Mouse (Mus musculus) liver, embryonic 14.5 days (tissue): ENCODE data around the gene Bcl7a. TPM values are rescaled to one million over a fixed set of nuclear protein-coding genes. Genes with fewer than 3 reads are reported as not detected.

Experiments used
- ATAC-seq: fragments of 200-750 bp; cut with Nextera tagmentation; 2 replicates; pipeline ENCODE4 v1.8.0; 2017; ENCODE audit warnings: moderate number of reproducible peaks, mild to moderate bottlenecking, moderate library complexity; ENCODE audit not compliant: insufficient read depth
- DNase-seq, 3 experiments: peaks; one replicate each; pipeline ENCODE4 v3.0.0-alpha.2; 2012 to 2013; ENCODE audit warnings: low read depth in 3 of 3, low spot score in 3 of 3
- H3K27ac ChIP-seq: fragments of 300-500 bp; sonication (generic); 2 replicates; pipeline ENCODE4 v1.5.1; 2014; ENCODE audit warnings: moderate library complexity, mild to moderate bottlenecking, control low read depth, inconsistent platforms
- H3K27me3 ChIP-seq: fragments of 300-500 bp; sonication (generic); 2 replicates; pipeline ENCODE4 v1.6.1; 2014; ENCODE audit warnings: mild to moderate bottlenecking, low read length, moderate library complexity; ENCODE audit not compliant: control insufficient read depth, insufficient read depth
- H3K36me3 ChIP-seq: fragments of 300-500 bp; sonication (generic); replicated peaks from 2 replicates; pipeline ENCODE4 v1.6.1; 2014; ENCODE audit warnings: low read depth; ENCODE audit not compliant: control insufficient read depth, insufficient read depth
- H3K4me1 ChIP-seq, 2 experiments: fragments of 200-500 bp in 1 of 2; fragments of 300-500 bp in 1 of 2; sonication (generic) in 1 of 2; replicated peaks; 2 replicates each; pipeline ENCODE4 v1.6.1; 2012 to 2014; ENCODE audit warnings: antibody characterized with exemption in 1 of 2, inconsistent platforms in 1 of 2, low read length in 1 of 2; ENCODE audit not compliant: control insufficient read depth in 2 of 2, insufficient read depth in 2 of 2
- H3K4me2 ChIP-seq: fragments of 300-500 bp; sonication (generic); 2 replicates; pipeline ENCODE4 v1.6.1; 2014; ENCODE audit warnings: low read depth, mild to moderate bottlenecking, control low read depth, moderate library complexity
- H3K4me3 ChIP-seq, 2 experiments: fragments of 200-500 bp in 1 of 2; fragments of 300-500 bp in 1 of 2; sonication (generic) in 1 of 2; 2 replicates each; pipeline ENCODE4 v1.5.1; 2012 to 2014; ENCODE audit warnings: low read depth in 2 of 2, low read length in 2 of 2, mild to moderate bottlenecking in 2 of 2, control low read depth in 1 of 2, inconsistent platforms in 1 of 2, moderate library complexity in 1 of 2; ENCODE audit not compliant: insufficient read depth in 1 of 2
- H3K9ac ChIP-seq: fragments of 300-500 bp; sonication (generic); replicated peaks from 2 replicates; pipeline ENCODE4 v1.6.1; 2014; ENCODE audit warnings: mild to moderate bottlenecking, control low read depth, moderate library complexity
- H3K9me3 ChIP-seq: fragments of 300-500 bp; sonication (generic); 2 replicates; pipeline ENCODE4 v1.6.1; 2016; ENCODE audit warnings: low read length, mixed read lengths; ENCODE audit not compliant: control insufficient read depth
- CTCF ChIP-seq: IDR thresholded peaks from 2 replicates; pipeline ENCODE4 v1.5.1; 2016; ENCODE audit warnings: antibody characterized with exemption, low read depth, control low read depth
- EP300 ChIP-seq: IDR thresholded peaks from 2 replicates; pipeline ENCODE4 v1.6.1; 2016; ENCODE audit warnings: antibody characterized with exemption, low read depth
- WGBS: fragments of 180-500 bp; shearing (Covaris S2); extraction: QIAGEN DNeasy Blood & Tissue Kit; methylation state at CpG from one replicate; pipeline ENCODE4 v1.1.7; 2014; ENCODE audit not compliant: insufficient replicate concordance; 5-methylcytosine and 5-hydroxymethylcytosine counted together
- polyA plus RNA-seq, 2 experiments: library from polyadenylated mRNA; depleted of rRNA in 1 of 2; stranded (reverse) in 1 of 2; unstranded in 1 of 2; fragments of >200 nt; fragmentation: Nextera tagmentation in 1 of 2; extraction: Ambion mirVana in 1 of 2; gene quantifications; 2 replicates each; pipeline versions ENCODE4 v1.2.1 to v1.2.3; 2012 to 2014

Gene Bcl7a
- polyA plus RNA-seq (2012; rRNA removed) (5.0 and 5.6 TPM in 2 replicates), polyA plus RNA-seq (2014; fragmentation: Nextera tagmentation; extraction: Ambion mirVana) (4.6 and 4.9 TPM in 2 replicates)

DNA sequence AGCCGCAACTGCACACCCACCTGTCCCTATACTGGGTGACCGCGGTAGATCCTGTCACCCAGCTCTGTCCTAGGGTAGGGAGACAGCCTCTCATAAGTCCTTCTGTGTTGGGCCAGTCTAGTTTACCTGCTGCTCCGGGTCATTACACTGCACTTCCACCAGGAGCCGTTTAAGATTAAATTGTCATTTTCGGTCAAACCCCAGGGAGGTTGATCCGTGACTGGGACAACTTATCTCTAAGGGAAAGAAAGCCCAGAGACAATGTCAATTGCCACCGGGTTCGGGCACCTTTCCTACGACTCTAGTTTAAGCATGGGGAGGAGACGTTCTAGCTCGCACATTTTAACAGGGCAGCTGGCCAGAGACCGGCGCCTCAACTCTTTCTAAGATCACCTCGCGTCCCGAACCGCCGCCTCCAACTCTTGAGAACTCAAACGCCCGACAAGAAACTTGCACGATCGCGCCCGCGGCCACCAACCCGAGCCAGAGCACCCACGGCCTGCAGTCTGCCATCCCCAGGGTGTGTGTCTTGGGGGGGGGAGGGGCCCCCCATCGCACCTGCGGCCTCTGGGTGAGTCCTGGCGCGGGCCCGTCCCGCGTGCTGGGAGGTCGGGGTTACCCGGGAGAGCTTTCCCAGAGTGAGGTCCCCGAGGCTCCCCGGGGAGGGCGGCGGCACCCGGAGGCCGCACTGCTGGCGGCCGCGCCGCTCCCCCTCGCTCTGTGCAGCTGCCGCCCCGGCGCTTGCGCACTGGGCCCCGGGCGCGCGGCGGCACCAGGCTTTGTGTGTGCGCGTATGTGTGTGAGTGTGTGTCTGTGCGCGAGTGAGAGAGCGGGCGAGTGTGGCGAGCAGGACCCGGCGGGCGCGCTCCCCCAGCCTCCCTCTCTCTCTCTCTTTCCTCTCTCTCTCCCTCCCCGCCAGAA is at the start of gene Bcl7a:
Gene Bcl7a, plus strand, starts transcription at position 128 of the 921 bp plus-strand sequence.
- peak within 1 kb of the TSS; percentile 82 for H3K9ac ChIP-seq
- H3K4me3 ChIP-seq = peak within 1 kb of the TSS; percentile 84 to 88
- TF ChIP-seq EP300 (no peak), CTCF (peak; percentile 45)
- H3K4me1 ChIP-seq = peaks cover 7 to 10% of the 10 kb centered on the region in 2 experiments; a peak in 2 of 4 replicates
- H3K9me3 ChIP-seq = no peaks in the 10 kb centered on the region
- H3K4me2 ChIP-seq = peak within 1 kb of the TSS; percentile 81
- ATAC-seq = peak; percentile 82
- WGBS = 1% methylated on average over 65 of the region's 69 CpGs
- peak within 1 kb of the TSS; percentile 67 for H3K27ac ChIP-seq
- no peaks in the 10 kb centered on the region for H3K27me3 ChIP-seq
- DNase-seq = peak; percentile 60 to 68 (median 60)
- H3K36me3 ChIP-seq = no peaks in the 10 kb centered on the region

DNA sequence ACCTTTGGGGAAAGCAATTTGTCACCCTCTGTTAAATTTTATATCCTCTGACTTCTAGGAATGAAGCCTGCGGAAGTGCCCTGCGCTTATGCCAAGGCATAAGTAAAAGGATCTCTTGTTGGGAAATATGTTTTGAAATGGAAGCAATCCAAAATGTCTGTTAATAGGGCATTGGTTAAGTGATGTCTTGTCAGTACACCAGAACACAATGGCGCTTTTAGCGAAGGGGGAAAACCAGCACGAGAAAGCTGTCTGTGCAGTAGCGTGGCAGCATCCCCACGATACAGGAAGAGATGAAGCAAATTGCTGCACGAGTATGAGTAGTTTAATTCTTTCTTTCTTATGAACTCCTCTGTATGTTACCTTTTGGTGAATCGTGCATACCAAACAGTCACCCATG is 49.0 kb upstream of the Bcl7a start:
- ATAC-seq (no peak), DNase-seq (no peak)
- Histone ChIP-seq H3K4me3 (no peak overlapping the region), H3K4me2 (no peak overlapping the region), H3K4me1 (no peaks in the 10 kb centered on the region), H3K9me3 (no peaks in the 10 kb centered on the region), H3K9ac (no peak overlapping the region), H3K27me3 (no peaks in the 10 kb centered on the region), H3K27ac (no peak overlapping the region), H3K36me3 (no peaks in the 10 kb centered on the region)
- 71% methylated on average over 9 of the region's 9 CpGs for WGBS
- TF ChIP-seq EP300 (no peak), CTCF (no peak)

DNA sequence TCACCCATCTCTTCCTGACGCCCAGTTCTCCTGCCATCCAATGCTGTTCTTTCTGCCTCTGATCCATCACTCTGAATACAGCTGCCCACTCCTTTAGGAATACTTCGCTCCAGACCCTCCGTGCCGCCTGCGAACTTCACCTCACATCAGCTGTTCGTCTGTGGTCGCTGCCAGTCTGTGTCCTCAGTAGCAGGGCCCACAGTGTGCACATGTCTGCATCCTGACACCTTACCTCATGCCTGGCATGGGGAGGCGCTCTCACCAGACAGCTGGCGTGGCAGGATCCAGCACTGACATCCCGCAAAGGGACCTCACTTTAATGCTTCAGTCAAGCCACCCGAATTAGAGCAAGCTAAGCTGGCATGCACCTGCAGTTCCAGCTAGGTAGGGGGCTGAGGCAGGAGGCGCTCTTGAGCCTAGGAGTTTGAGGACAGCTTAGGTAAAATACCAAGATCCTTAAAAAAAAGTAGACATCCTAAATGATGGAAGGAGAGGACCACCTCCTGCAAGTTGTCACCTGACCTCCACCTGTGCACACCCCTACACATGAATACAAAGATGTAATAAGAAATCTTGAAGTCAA is 47.3 kb upstream of the Bcl7a start:
- no peaks in the 10 kb centered on the region for H3K36me3 ChIP-seq
- no peak overlapping the region for H3K4me2 ChIP-seq
- H3K9me3 ChIP-seq = no peaks in the 10 kb centered on the region
- no peak for ATAC-seq
- WGBS = 56% methylated on average over 12 of the region's 12 CpGs
- no peak overlapping the region for H3K4me3 ChIP-seq
- H3K4me1 ChIP-seq = no peaks in the 10 kb centered on the region
- no peak for DNase-seq
- H3K27me3 ChIP-seq = no peaks in the 10 kb centered on the region
- H3K9ac ChIP-seq = no peak overlapping the region
- peak; percentile 47 for TF ChIP-seq CTCF
- TF ChIP-seq EP300 = no peak
- no peak overlapping the region for H3K27ac ChIP-seq

DNA sequence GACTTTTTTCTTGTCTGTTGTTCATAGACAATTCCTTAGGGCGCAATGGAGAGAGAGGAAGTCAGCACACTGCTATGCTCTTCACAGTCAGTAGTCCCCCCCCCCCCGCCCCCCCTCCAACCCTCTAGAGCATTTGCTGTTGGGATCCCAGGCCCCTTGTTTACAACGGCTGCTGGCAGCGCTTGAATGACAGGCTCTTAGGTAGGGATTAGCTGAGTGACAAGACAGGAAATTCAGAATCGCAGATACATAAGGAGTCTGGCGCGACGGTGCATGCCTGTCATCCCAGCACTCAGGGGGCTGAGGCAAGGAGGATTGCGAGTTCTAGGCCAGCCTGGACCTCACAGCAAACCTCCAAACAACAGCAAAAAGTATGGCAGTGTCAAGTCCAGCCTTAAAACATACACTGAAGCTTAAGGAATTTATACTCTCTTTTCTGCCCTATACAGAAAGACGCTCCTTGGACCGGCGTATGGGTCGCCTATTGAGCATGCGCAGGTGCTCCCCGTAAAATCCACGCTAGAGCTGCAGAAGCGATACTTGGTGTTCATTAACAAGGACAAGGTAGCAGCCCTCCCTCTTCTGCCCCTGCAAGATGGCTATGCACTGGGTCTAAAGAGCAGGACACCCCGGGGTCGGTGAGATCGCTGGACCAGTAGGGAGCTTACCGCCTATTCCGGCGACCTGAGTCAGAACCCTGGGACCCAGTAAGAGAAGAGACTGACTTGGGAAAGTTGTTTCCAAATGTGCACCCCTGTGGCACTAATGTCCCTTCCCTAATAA is 46.5 kb upstream of the Bcl7a start:
- Histone ChIP-seq H3K4me1 (no peaks in the 10 kb centered on the region), H3K4me3 (no peak overlapping the region), H3K9ac (no peak overlapping the region), H3K27me3 (no peaks in the 10 kb centered on the region), H3K4me2 (no peak overlapping the region), H3K9me3 (no peaks in the 10 kb centered on the region), H3K36me3 (no peaks in the 10 kb centered on the region), H3K27ac (no peak overlapping the region)
- no peak for TF ChIP-seq CTCF
- TF ChIP-seq EP300 = no peak
- WGBS = 58% methylated on average over 23 of the region's 23 CpGs
- DNase-seq = no peak
- ATAC-seq = no peak

DNA sequence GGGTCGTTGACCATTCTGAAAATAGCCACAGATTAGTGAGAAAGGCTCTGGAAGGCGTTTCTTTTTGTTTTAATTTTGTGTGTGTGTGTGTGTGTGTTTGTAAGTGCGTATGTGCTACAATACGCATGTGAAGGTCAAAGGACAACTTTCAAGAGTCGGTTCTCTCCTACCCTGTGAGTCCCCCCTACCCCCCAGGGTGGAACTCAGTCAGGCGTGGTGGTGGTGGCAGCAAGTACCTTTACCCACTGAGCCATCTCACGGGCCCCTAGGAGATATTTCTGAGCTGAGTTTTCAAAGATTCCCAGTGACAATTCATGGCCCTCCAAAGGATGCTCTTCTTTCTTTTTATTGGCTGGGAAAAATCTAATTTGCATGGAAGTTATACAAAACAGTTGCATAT is 45.8 kb upstream of the Bcl7a start:
- Histone ChIP-seq H3K27ac (no peak overlapping the region), H3K4me3 (no peak overlapping the region), H3K4me2 (no peak overlapping the region), H3K4me1 (no peaks in the 10 kb centered on the region), H3K27me3 (no peaks in the 10 kb centered on the region), H3K9me3 (no peaks in the 10 kb centered on the region), H3K36me3 (no peaks in the 10 kb centered on the region), H3K9ac (no peak overlapping the region)
- 63% methylated on average over 7 of the region's 7 CpGs for WGBS
- DNase-seq = no peak
- no peak for ATAC-seq
- TF ChIP-seq EP300 = no peak
- no peak for TF ChIP-seq CTCF
